Mouse (Mus musculus) left cerebral cortex, postnatal 10 days (tissue): ENCODE data around the gene Tmem260. TPM values are rescaled to one million over a fixed set of nuclear protein-coding genes. Genes with fewer than 3 reads are reported as not detected.

Experiments
- DNase-seq, 2 experiments: peaks; one replicate each; pipeline ENCODE4 v3.0.0; 2021 to 2022; ENCODE audit warnings: low spot score in 2 of 2, mixed read lengths in 1 of 2; ENCODE audit errors: extremely low spot score in 1 of 2
- intact Hi-C: fragments of 180-260 bp; cut with DNase I; formaldehyde crosslinking; loops from one replicate; pipeline ENCODE4 v1.15.1; 2025
- total RNA-seq, 2 experiments: library from RNA; stranded (reverse); gene quantifications; 2 replicates each; pipeline ENCODE4 v1.2.3; 2021

Gene Tmem260
- total RNA-seq, 2 experiments from 2014 or later = 18.6 to 18.7 TPM

- intact Hi-C loops = no loop called here
- no peak for DNase-seq
Measured at GRCm38 (mm10) chr14:48530629-48531028, 84.7 kb downstream of the Tmem260 start.

- DNase-seq = peak in 1 of 2 experiments; percentile 30
- intact Hi-C loops = no loop called here
Measured at GRCm38 (mm10) chr14:48537795-48538766, 92.2 kb downstream of the Tmem260 start.

- intact Hi-C loops = no loop called here
Measured at GRCm38 (mm10) chr14:48545166-48545565, 99.2 kb downstream of the Tmem260 start.

GRCm38 (mm10) chr14:48546009-48546408 lies 100.1 kb downstream of the Tmem260 start:
- intact Hi-C loops = no loop called here
- no peak for DNase-seq

More at GRCm38 (mm10) chr14:48545166-48545565, 99.2 kb downstream of the Tmem260 start:
- DNase-seq = no peak

GRCm38 (mm10) chr14:48549703-48550102 lies 103.8 kb downstream of the Tmem260 start:
- intact Hi-C loops = no loop called here

GRCm38 (mm10) chr14:48553216-48553615 lies 107.3 kb downstream of the Tmem260 start:
- intact Hi-C loops = no loop called here
- DNase-seq = no peak

More at GRCm38 (mm10) chr14:48549703-48550102, 103.8 kb downstream of the Tmem260 start:
- DNase-seq = no peak

GRCm38 (mm10) chr14:48553754-48554153 lies 107.8 kb downstream of the Tmem260 start:
- no peak for DNase-seq
- intact Hi-C loops = no loop called here

GRCm38 (mm10) chr14:48558975-48559374 lies 113.1 kb downstream of the Tmem260 start:
- no peak for DNase-seq
- intact Hi-C loops = no loop called here

GRCm38 (mm10) chr14:48559736-48560135 lies 113.8 kb downstream of the Tmem260 start:
- intact Hi-C loops = no loop called here
- DNase-seq = no peak

- no peak for DNase-seq
- intact Hi-C loops = no loop called here
Measured at GRCm38 (mm10) chr14:48566596-48566995, 120.7 kb downstream of the Tmem260 start.

Other genes with a start within 250 kb of the Tmem260 start
- gene Otx2, start 227.7 kb downstream of the Tmem260 start, total RNA-seq = under 1 TPM in 1 of 2 experiments, not detected in 1; 0.49 TPM